Mouse (Mus musculus): Measurements from ENCODE around the gene Rffl. TPM values are rescaled to one million over a fixed set of nuclear protein-coding genes. Genes with fewer than 3 reads are reported as not detected.
A peak's percentile ranks its signal among the peaks of the same experiment; 100 is the strongest.

The Rffl gene
- polyA plus RNA-seq, 1 experiment from 2014 or later, result 12.0 TPM

DNA sequence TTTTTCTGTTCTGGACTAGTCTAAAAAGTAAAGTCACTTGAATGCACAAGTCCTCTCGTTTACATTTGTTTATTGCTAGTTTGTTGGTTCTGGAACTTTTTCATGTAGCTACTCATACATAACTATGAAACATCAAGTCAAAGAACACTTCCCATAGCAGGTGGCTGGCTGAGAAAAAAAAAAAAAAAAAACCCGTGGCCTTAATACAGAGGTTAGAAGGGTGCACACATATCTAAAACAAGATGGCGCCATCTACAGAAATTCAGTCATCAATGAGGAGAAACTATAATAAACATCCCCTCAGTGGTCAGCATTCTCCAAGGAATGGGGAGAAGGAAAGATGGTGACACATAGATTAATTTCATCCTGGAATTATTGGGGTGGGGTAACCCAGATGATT, 63.6 kb downstream of the Rffl start:
- Histone ChIP-seq H3K27me3 (no peaks in the 10 kb centered on the region), H3K9me3 (no peaks in the 10 kb centered on the region), H3K4me3 (no peak overlapping the region), H3K36me3 (peaks cover 16% of the 10 kb centered on the region), H3K9ac (no peak overlapping the region), H3K27ac (no peak overlapping the region), H3K4me1 (no peaks in the 10 kb centered on the region), H3K4me2 (no peak overlapping the region)
- WGBS, result 64% methylated on average over 3 of the region's 3 CpGs
- ATAC-seq (ENCODE audit: borderline replicate concordance, extremely low read depth, low FRiP score, low TSS enrichment), result no peak

DNA sequence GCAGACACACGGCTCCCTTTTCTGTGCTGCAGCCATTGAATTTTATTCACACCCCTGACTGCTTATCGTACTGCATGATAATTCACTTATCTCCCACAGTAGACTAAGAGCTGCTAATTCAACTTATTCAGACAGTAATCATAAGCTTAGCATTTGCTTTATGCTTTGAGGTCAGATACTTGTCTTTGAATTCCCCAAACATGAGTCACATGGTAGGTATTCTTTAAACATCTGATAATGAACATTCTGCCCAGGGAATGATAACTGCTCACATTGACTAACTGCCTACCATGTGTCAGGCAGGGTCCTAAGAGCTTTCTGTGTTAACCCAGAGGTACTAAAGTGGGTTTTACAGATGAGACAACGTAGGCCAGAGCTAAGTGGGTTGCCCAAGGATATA, 64.4 kb downstream of the Rffl start:
- 52% methylated on average over 3 of the region's 3 CpGs for WGBS
- no peaks in the 10 kb centered on the region for H3K27me3 ChIP-seq
- ATAC-seq (ENCODE audit: borderline replicate concordance, extremely low read depth, low FRiP score, low TSS enrichment), result no peak
- H3K4me3 ChIP-seq, result no peak overlapping the region
- H3K9ac ChIP-seq, result no peak overlapping the region
- no peaks in the 10 kb centered on the region for H3K9me3 ChIP-seq
- no peaks in the 10 kb centered on the region for H3K4me1 ChIP-seq
- H3K36me3 ChIP-seq, result peaks cover 23% of the 10 kb centered on the region
- H3K4me2 ChIP-seq, result no peak overlapping the region
- H3K27ac ChIP-seq, result no peak overlapping the region

DNA sequence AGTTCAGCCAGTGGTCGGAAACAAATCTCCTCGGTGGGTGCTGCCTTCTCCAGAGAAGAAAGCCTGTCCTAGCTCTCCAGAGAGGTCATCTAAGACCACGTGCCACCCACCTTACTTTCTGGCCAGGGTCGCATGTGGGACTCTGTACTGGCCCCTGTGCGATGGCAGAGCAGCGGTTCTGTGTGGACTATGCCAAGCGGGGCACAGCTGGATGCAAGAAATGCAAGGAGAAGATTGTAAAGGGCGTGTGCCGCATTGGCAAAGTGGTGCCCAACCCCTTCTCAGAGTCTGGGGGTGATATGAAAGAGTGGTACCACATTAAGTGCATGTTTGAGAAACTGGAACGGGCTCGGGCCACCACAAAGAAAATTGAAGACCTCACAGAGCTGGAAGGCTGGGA, 87.6 kb downstream of the Rffl start:
- Histone ChIP-seq H3K27me3 (no peaks in the 10 kb centered on the region), H3K9ac (no peak overlapping the region), H3K4me1 (peaks cover 26% of the 10 kb centered on the region), H3K9me3 (no peaks in the 10 kb centered on the region), H3K36me3 (peaks cover 48% of the 10 kb centered on the region), H3K4me3 (no peak overlapping the region), H3K4me2 (no peak overlapping the region), H3K27ac (no peak overlapping the region)
- ATAC-seq (ENCODE audit: borderline replicate concordance, extremely low read depth, low FRiP score, low TSS enrichment), result no peak
- 84% methylated on average over 11 of the region's 11 CpGs for WGBS

DNA sequence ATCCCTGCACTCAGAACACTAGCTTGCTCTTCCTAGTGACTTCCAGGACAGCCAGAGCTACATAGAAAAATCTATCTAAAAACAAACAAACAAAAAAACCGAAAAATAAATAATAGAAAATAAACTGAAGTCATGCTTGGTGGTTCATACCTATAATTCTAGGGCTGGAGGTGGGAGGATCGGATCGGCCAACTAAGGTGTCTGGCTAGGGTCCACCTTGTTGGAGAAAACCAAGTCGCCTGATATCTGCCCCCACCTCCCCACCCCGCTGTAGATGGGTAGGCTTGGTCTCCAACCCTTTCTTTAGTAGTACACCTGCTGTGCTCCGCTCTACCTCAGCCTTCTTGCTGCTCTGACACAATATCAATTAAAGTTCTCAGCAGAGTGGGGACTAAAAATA, 88.8 kb downstream of the Rffl start:
- H3K9ac ChIP-seq, result peak overlapping the region; percentile 98
- H3K27me3 ChIP-seq, result no peaks in the 10 kb centered on the region
- H3K4me1 ChIP-seq, result peaks cover 26% of the 10 kb centered on the region
- H3K36me3 ChIP-seq, result peaks cover 36% of the 10 kb centered on the region
- H3K27ac ChIP-seq, result peak overlapping the region; percentile 98; the same call in 1 of the 2 replicates
- ATAC-seq (ENCODE audit: borderline replicate concordance, extremely low read depth, low FRiP score, low TSS enrichment), result no peak
- H3K9me3 ChIP-seq, result no peaks in the 10 kb centered on the region
- 42% methylated on average over 6 of the region's 6 CpGs for WGBS
- H3K4me3 ChIP-seq, result peak overlapping the region; percentile 99
- H3K4me2 ChIP-seq, result peak overlapping the region; percentile 71

DNA sequence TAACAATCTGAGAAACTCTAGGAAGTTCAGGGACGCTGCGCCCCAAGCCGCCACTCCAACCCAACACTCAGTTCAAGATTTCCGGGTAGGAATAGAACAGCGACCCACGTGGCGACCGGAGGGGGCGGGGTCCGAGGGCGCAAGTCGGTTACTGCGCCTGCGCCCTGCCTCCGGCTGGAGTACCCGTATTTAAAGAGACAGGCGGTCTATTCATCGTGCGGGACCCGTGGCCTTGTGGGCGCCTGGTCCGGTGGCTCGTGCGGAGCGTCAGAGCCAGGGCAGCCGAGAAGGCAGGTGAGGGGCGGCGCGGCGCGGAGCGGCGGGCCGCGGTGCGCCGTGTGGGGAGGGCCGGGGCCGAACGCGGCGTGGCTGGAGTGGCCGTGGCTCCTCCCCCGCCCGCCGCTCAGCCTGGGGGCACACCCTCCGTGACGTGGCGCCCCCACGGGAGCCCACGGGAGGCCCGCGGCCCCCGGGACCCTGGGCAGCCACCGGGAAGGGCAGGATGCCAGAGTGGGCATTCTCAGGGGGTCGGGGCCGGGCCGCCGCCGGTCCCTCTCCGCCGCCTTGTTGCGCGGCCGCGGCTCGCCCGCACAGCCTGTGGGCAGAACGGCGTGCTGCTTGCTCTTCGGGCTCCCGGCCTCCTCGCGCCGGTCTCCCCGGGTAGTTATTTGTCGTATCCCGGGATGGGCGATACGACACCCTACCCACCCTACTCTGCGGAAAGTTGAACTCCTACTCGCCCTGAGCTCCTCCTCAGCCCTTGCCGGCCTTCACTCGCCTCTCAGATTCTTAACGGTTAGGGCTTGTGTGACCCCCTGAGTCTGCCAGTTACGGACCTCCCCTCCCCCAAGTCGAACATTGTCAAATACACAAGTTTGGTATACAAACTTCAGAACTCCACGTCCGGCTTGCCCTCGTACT, 89.8 kb downstream of the Rffl start, which contains the start of gene Lig3:
TSS of gene Lig3 (plus strand) at position 126 of the 921 bp plus-strand sequence.
- Histone ChIP-seq H3K4me2 (peak within 1 kb of the TSS; percentile 71), H3K36me3 (peaks cover 26% of the 10 kb centered on the region), H3K4me3 (peak within 1 kb of the TSS; percentile 99), H3K9me3 (no peaks in the 10 kb centered on the region), H3K9ac (peak within 1 kb of the TSS; percentile 98), H3K27me3 (no peaks in the 10 kb centered on the region), H3K27ac (peak within 1 kb of the TSS; percentile 98), H3K4me1 (peaks cover 26% of the 10 kb centered on the region)
- WGBS, result under 1% methylated on average over 65 of the region's 90 CpGs
- ATAC-seq (ENCODE audit: borderline replicate concordance, extremely low read depth, low FRiP score, low TSS enrichment), result peak; percentile 95

DNA sequence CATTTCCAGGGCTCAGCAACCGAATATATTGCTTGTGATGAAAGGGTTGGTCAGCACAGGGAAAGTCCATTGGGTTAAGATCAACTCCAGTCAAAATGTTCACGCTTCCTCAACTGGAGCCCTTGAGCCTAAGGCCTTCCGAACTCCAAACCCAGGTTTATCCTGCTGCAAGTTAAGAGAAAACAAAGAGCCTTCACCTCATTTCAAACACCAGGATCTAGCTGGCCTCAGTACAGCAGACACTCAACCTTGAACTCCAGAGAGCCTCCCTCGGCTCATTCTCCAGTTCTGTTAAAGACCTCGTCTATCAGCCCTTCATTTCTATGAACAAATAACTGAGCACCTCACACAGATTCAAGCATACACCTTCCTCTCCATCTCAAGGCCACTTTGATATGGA, 90.9 kb downstream of the Rffl start:
- Histone ChIP-seq H3K36me3 (peaks cover 16% of the 10 kb centered on the region), H3K9ac (peak overlapping the region; percentile 98), H3K27me3 (no peaks in the 10 kb centered on the region), H3K9me3 (no peaks in the 10 kb centered on the region), H3K4me3 (peak overlapping the region; percentile 99), H3K27ac (peak overlapping the region; percentile 98), H3K4me1 (peaks cover 26% of the 10 kb centered on the region), H3K4me2 (peak overlapping the region; percentile 71)
- 34% methylated on average over 5 of the region's 5 CpGs for WGBS
- no peak for ATAC-seq (ENCODE audit: borderline replicate concordance, extremely low read depth, low FRiP score, low TSS enrichment)

DNA sequence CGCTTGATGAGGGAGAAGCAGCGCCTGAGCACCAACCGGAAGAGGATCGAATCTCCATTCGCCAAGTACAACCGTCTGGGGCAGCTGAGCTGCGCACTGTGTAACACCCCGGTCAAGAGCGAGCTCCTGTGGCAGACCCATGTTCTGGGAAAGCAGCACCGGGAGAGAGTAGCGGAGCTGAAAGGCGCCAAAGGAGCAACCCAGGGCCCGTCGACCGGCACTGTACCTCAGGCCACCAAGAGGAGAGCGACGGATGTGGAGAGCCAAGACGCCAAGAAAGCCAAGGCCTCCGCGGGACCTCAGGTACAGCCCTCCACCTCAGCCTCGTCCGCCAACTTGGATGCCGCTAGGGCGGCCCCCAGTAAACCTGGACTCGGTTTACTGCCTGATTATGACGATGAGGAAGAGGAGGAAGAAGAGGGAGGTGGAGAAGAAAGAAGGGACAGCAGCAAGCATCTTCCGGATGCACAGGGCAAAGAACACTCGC, 106.5 kb downstream of the Rffl start:
- under 1% methylated on average over 28 of the region's 28 CpGs for WGBS
- no peaks in the 10 kb centered on the region for H3K27me3 ChIP-seq
- peak overlapping the region; percentile 83 for H3K4me2 ChIP-seq
- no peaks in the 10 kb centered on the region for H3K9me3 ChIP-seq
- H3K36me3 ChIP-seq, result peaks cover 6% of the 10 kb centered on the region
- peak; percentile 66; the same call in 1 of the 2 replicates for ATAC-seq (ENCODE audit: borderline replicate concordance, extremely low read depth, low FRiP score, low TSS enrichment)
- peak overlapping the region; percentile 91 for H3K27ac ChIP-seq
- peak overlapping the region; percentile 87 for H3K4me3 ChIP-seq
- peaks cover 22% of the 10 kb centered on the region for H3K4me1 ChIP-seq
- peak overlapping the region; percentile 85 for H3K9ac ChIP-seq

DNA sequence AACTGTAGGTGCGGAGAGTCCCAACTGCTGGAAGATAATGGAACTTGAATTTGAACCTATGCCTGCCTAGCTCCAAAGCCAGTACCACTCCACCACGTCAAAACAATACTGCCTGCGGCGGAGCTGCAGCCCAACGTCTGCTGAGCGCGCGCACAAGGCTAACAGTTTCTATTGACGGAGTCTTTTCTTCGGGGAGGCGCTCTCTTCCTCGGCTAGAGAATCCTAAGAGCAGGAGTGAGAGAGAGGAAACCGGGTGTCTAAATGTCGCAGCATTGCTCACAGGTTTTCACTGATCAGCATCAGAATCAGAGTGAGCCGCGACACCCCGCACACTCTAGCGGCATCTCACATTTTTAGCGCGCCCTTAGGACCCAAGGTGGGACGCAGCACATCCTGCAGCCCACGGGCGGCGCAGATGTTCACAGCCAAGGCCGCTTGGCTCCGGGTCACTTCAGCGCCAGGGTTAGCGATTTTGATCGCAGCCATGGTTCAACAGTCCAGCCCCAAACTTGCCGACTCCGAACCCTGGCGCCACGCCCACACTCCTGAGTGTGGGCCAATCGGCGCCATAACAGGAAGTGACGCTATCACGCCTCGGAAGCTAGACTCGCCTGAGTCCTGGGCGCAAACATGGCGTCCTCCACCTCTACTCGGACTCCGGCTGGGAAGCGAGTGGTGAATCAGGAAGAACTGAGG, 107.1 kb downstream of the Rffl start, which contains the start of the genes Cct6b and Zfp830:
TSS of gene Cct6b (minus strand) at position 580 of the 696 bp plus-strand sequence.
TSS of gene Zfp830 (plus strand) at position 604 of the 696 bp plus-strand sequence.
- WGBS, result under 1% methylated on average over 44 of the region's 44 CpGs

DNA sequence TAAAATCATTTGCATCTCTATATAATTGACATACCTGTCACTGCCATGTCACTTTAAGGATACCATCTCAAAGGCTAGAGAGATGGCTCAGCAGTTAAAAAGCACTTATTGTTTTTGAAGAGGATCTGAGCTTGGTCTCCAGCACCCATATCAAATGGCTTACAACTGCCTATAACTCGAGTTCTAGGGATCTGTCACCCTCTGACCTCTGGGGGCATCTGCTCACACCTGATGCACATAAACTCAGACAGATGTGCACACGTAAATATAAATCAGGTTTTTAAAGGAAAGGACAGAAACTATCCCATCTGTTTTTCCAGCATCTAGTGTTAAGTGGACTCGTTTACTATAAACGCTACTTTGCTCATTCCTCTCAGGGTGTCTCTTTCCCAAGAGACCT, 107.7 kb downstream of the Rffl start:
- Histone ChIP-seq H3K36me3 (no peaks in the 10 kb centered on the region), H3K4me1 (peaks cover 22% of the 10 kb centered on the region), H3K9me3 (no peaks in the 10 kb centered on the region), H3K27ac (peak overlapping the region; percentile 91; the same call in 1 of the 2 replicates), H3K4me2 (peak overlapping the region; percentile 83), H3K27me3 (0 out of 2 replicates have a peak, but pooled peaks cover 4% of the 10 kb centered on the region), H3K4me3 (peak overlapping the region; percentile 87), H3K9ac (peak overlapping the region; percentile 85)
- WGBS, result 8% methylated on average over 4 of the region's 4 CpGs
- ATAC-seq (ENCODE audit: borderline replicate concordance, extremely low read depth, low FRiP score, low TSS enrichment), result no peak

More for the DNA sequence above, 107.1 kb downstream of the Rffl start, which contains the start of the genes Cct6b and Zfp830:
- Histone ChIP-seq H3K27me3 (0 out of 2 replicates have a peak, but pooled peaks cover 3% of the 10 kb centered on the region), H3K4me2 (peak within 1 kb of the TSS; percentile 83), H3K4me3 (peak within 1 kb of the TSS; percentile 87), H3K4me1 (peaks cover 22% of the 10 kb centered on the region), H3K27ac (peak within 1 kb of the TSS; percentile 91), H3K36me3 (peaks cover 4% of the 10 kb centered on the region), H3K9ac (peak within 1 kb of the TSS; percentile 85), H3K9me3 (no peaks in the 10 kb centered on the region)
- ATAC-seq (ENCODE audit: borderline replicate concordance, extremely low read depth, low FRiP score, low TSS enrichment), result peak; percentile 99

DNA sequence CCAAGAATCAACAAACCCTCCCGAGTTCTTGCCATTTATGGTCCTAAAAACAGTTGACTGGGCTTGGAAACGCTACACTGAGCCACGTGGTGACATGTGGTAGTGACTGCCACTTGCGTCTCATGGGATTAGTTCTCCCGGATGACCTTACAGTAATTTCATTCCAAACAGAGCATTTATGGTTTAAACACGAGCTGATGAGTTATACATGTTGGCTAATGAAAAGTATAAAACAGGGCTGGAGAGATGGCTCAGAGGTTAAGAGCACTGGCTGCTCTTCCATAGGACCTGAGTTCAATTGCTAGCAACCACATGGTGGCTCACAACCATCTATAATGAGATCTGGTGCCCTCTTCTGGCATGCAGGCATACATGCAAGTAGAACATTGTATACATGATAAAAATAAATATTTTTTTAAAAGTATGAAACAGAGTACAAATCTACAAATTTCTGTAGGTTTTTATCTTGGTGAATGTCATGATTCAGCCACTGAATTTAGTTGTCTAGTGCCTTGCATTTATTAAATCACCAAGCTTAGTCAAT, 108.7 kb downstream of the Rffl start:
- WGBS, result 83% methylated on average over 6 of the region's 6 CpGs
- Histone ChIP-seq H3K27ac (no peak overlapping the region), H3K4me2 (no peak overlapping the region), H3K27me3 (0 out of 2 replicates have a peak, but pooled peaks cover 8% of the 10 kb centered on the region), H3K36me3 (no peaks in the 10 kb centered on the region), H3K9ac (no peak overlapping the region), H3K9me3 (no peaks in the 10 kb centered on the region), H3K4me3 (no peak overlapping the region), H3K4me1 (peaks cover 22% of the 10 kb centered on the region)
- ATAC-seq (ENCODE audit: borderline replicate concordance, extremely low read depth, low FRiP score, low TSS enrichment), result no peak

DNA sequence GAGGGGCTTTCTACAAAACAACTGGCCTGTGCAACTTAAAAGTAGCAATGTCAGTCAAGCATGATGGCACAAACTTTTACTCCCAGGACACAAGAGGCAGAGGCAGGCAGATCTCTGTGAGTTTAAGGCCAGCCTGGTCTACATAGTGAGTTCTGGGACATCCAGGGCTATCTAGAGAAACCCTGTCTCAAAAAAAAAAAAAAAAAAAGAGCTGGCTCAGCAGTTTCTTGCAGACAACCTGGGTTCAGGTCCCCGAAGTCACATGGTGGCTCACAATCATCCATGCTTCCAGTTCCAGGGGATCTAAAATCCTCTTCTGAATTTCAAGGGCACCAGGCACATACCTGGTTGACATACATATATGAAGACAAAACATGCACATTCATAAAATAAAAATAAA, 115.1 kb downstream of the Rffl start:
- no peaks in the 10 kb centered on the region for H3K36me3 ChIP-seq
- H3K4me2 ChIP-seq, result no peak overlapping the region
- H3K4me3 ChIP-seq, result no peak overlapping the region
- 0 out of 2 replicates have a peak, but pooled peaks cover 8% of the 10 kb centered on the region for H3K27me3 ChIP-seq
- no peaks in the 10 kb centered on the region for H3K4me1 ChIP-seq
- ATAC-seq (ENCODE audit: borderline replicate concordance, extremely low read depth, low FRiP score, low TSS enrichment), result no peak
- H3K9me3 ChIP-seq, result no peaks in the 10 kb centered on the region
- H3K27ac ChIP-seq, result no peak overlapping the region
- WGBS, result 73% methylated on average over 1 of the region's 1 CpGs
- no peak overlapping the region for H3K9ac ChIP-seq
